Mouse (Mus musculus) MEL-GATA-1-ER (cell line): ENCODE results near the gene Met.

Experiments used
- DNase-seq: peaks from one replicate; pipeline ENCODE4 v3.0.0-alpha.2; 2012; ENCODE audit warnings: low read depth; ENCODE audit errors: extremely low read depth

The Met gene

DNA sequence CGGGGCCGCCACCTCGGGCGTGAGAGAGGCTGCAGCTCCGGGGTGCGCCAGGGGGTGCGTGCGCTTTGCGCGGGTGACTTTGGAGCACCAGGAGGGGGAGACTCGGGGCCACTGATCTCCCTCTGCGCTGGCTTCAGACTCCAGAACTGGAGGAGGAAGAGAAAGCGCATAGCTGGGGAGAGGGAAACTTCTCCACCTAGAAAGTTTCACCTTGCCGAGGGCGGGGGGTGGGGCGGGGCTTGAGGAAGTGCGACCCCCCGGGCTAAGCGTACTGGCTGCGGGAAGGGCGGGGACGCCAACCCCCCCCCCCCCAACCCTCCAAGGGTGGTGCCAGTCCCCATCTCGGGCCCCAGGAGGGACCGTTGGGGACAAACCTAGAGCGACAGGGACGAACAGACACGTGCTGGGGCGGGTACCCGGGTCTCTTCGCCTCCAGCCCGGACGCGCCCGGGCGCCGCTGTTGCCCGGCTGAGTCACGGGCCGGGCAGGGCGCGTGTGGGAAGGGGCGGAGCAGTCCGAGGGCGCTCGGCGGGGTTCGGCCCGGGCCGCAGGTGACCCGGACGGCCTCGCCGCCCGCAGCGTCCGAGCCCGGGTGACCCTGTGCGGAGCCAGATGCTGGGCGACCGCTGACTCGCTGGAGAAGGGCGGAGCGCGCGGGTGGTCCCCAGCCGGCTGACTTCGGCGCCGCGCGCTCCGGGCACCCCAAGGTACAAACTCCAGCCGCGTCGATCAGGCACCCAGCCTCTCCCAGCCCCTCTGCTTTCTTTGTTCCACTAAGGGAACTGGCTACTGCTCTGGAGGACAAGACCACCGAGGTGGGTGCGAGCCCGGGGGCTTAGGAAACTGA is at the start of gene Met:
Gene Met, plus strand, starts transcription at position 367 of the 847 bp plus-strand sequence.
- no peak for DNase-seq

DNA sequence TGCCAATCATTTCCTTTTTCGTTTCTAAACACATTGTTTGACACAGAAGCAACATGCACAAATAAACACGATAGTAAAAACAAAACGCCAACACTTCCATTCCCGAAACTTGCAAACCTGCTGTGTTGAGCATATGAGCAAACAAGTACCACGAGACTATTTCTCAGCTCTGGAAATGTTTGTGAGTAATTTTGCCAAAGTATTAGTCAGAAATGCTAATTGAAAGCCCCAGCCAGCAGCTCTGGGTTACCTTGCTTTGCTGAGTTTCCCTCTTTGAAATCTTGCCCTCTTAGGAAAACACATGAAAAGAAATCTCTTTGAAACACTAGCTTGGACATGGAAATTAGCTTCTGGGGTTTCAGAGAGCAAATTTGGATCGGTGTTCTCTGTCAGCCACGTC is 45.4 kb upstream of the Met start:
- DNase-seq = no peak

DNA sequence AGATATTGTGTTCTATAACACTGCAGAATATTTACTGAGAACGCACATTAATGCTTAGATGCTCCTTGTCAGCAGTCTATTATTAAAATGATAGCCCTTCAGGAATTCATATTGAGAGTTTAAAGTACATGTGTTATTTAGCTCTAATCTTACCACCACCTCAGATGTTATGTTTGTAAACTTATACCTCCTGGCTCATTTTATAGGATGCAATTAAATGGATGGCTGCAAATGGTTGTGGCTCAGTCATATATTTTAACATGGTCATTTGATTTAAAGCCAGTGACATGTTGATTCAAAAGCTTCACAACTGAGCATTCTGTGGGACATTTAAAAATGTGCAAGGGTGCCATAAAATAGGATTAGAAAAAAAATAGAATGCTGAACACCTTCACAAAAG is 41.2 kb upstream of the Met start:
- DNase-seq = no peak

- no peak for DNase-seq
These were observed 34.6 kb upstream of the Met start for GRCm38 (mm10) chr6:17429041-17429440.

DNA sequence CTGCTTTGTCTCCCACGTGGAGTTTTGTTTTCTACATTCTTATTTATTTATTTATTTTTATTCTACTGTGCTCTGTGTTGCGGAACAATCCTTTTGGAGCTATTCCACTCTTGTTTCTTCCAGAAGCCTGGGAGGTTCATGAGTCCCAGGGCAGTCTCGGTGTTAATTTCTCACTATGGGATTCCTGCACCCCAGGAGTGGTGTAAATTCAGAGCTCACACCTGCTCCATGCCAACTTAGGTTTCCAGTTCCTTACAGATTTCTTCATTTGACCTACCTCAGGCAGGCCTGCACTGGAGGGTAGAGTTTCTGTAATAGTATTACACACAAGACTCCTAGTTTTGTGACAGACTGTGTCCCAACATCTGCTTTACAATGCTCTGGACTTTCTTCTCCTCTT is 34.0 kb upstream of the Met start:
- DNase-seq = no peak

GRCm38 (mm10) chr6:17443311-17443710 is 20.3 kb upstream of the Met start:
- no peak for DNase-seq

GRCm38 (mm10) chr6:17451305-17451704 is 12.3 kb upstream of the Met start:
- no peak for DNase-seq

- DNase-seq = no peak
These were observed 8.5 kb upstream of the Met start for GRCm38 (mm10) chr6:17455116-17455515.

- DNase-seq = no peak
These were observed 4.0 kb upstream of the Met start for GRCm38 (mm10) chr6:17459561-17459960.

DNA sequence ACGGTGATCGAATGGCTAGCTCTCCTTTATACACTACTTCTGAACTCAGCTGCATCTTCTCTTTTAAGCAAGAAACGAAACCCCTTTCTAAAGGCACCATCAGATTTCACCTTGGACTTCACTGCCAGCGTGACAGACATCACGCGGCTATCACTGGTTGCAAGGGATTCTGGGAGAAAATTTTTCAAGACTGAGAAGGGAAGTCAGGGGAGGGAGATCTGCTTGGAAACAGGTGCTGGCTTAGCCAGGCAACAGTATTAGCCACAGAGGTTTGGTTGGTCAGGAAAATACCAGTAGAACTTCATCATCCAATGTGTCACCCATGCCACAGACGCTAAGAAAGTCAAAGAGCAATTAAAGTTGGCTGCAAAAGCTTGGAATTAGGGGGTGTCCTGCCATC is 2.2 kb upstream of the Met start:
- no peak for DNase-seq

DNA sequence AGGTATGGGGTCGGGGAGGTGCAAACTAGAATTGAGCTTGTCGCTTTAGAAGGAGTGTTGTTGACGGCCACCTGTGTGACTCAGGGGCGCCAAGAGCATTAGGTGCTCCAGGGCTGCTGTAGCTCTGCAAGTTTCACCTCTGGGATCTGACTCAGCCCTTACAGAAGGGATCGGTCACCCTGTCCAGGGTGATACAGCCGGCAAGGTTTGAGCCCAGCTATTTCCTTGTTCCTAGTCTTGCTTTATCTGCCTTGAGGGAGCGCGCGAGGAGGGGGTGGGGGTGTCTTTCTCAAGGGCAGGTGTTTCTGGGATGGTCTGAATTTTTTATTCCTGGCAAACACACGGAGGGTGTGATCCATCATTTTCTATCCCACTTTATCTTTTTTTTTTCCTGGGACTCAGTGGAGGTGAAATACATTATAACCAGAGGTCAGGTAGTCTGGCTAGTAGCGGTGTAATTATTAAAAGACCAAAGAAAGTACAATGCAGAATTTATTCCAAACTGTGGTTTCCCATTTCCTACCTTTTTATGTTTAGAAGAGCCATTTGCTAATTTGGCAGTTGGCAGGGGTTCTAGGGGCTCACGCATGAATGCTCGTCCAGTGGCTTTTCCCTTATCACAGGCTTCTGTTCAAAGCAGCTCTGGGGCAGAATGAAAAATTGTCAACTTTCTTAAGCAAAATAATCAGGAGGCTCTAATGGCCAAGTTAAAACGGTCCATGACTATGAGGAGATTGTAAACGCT is 853 bp downstream of the Met start:
- DNase-seq = no peak

GRCm38 (mm10) chr6:17466526-17466925 is 2.9 kb downstream of the Met start:
- DNase-seq = no peak

DNA sequence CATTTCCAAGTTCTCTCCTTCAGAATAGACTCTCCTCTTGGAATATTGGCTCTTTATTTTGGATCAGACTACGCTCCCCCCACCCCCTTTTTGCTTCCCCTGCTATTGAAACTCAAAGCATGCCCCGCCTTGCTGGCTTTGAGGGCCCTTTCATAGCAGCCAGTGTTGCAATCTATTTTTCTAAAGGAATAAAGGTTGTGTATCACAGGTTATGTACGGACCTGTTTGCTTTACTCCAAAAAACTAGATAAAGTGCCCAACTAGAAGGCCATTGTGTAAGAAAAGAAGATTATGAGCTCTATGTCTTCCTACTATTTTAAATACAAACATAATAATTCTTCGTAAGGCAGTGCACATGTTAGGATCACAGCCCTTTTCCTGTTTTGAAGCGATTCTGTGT is 5.4 kb downstream of the Met start:
- DNase-seq = no peak

DNA sequence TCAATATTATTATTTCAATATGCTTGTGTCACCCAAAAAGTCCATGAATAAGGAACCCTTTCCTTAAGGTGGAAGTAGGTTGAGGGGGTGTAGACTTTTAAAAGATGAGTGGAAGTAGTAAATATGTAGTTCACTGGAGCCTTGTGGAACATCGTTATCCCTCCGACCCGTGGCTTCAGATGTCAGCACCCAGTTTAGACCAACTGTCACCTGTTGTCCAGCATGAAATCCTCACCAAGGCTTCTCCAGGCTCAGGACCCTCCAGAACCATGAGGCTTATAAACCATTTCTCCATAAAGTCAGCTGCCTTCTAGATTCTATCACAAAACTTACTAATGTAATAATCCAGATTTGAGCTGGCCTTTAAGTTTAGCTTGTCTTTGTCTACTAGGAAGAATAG is 9.5 kb downstream of the Met start:
- DNase-seq = no peak

DNA sequence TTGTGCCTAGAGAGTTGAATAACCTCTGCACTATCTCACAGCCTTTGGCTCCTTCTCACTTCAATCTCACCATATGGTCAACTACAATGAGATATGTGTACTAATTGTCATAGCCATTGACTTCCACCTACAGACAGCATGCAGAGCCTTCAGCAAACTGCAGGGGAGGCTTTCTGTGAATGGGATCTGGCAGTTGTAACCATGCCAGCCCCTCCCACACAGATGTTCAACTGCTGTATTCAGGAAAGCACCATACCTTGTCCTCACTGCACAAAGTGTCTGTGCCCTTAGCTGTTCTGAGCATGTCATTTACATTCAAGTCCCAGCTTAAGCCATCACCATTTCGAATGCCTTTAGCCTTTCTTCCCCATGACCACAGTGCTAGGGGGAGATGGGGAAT is 14.2 kb downstream of the Met start:
- no peak for DNase-seq

DNA sequence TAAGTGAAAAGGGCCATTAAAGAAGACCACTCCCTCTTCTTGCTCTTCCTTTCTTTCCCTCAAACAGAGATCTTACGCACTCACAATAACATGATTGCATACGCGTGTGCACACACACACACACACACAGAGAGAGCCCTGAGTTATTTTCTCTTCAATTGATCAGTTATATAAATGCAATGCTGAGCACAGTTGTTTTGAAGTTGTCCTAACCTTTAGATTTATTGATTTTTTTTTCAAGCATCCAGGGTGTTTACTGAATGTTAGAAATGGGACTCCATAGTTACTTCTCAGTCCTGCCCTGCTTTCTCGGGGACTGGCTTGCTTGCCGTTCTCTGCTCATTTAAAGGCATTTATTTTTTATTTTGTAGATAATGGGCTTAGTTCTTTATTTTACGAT is 14.7 kb downstream of the Met start:
- no peak for DNase-seq

- no peak for DNase-seq
These were observed 15.4 kb downstream of the Met start for GRCm38 (mm10) chr6:17478838-17479570.

DNA sequence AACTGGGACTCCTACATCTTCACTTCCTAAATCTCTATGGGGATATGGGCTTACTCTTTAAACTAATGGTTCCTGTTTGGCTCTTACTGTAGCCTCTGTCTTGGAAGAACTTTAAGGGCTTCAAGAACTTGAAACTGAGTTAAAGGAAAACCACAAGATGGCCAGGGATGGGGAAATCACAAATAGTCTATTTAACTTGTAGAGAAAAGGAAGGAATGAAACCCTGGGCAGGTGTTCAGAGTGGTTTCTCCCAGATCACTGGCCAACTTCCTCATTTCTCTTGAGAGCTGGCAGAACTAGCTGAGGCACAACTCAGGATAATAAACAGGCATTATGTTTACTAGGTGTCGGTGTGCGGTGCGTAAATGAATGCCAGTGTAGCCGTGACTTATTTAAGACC is 17.5 kb downstream of the Met start:
- peak; percentile 5 for DNase-seq

- no peak for DNase-seq
These were observed 21.6 kb downstream of the Met start for GRCm38 (mm10) chr6:17485244-17485643.

GRCm38 (mm10) chr6:17485782-17486181 is 22.2 kb downstream of the Met start:
- no peak for DNase-seq

DNA sequence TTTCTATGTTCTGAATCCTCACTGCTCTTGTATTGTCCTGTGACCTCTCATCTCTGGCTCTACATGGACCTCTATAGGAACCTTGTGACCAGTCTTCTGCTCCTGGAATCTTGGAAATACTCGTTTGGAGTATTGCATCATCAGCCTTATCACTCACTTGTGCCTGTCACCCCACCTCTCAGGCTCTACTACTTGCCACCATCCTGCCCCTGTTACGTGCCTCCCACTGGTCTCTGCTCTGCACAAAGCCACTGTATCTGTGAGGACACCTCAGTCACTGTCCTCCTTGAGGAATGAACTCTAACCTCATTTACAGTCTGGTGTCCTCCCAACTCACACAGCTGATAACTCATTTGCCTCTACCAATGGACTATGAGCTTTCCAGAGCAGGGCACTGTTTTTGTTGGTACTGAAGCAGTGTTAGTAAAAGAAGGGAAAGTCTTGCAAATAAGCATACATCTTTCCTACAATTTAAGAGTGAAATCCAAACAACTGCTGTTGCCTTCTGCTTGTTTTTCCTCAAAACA is 24.8 kb downstream of the Met start:
- DNase-seq = no peak

- no peak for DNase-seq
These were observed 27.2 kb downstream of the Met start for GRCm38 (mm10) chr6:17490786-17491185.
